Mouse (Mus musculus): ENCODE measurements around the gene Laptm4a.

Gene Laptm4a

DNA sequence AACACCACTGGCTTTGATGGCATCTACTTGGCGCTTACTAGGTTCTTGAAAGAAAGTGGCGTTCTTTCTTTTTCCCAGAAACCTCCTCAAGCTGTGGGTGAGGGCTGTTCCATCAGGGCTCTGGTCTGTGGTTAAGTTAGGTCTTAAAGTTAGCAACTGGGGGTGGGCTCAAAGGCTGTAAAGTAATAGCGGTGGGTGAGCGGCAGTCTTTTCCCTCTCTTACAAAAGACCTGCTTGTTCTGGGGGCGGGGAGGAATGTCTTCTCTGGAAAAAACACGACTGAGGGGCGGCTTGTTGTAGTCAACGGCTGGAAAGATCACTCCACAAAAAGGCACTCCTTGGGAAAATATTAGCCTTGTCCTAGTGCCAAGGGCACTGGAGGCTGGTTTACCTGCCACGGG lies 32.7 kb downstream of the Laptm4a start:
- DNase-seq (ENCODE audit: low read depth, low spot score): no peak

DNA sequence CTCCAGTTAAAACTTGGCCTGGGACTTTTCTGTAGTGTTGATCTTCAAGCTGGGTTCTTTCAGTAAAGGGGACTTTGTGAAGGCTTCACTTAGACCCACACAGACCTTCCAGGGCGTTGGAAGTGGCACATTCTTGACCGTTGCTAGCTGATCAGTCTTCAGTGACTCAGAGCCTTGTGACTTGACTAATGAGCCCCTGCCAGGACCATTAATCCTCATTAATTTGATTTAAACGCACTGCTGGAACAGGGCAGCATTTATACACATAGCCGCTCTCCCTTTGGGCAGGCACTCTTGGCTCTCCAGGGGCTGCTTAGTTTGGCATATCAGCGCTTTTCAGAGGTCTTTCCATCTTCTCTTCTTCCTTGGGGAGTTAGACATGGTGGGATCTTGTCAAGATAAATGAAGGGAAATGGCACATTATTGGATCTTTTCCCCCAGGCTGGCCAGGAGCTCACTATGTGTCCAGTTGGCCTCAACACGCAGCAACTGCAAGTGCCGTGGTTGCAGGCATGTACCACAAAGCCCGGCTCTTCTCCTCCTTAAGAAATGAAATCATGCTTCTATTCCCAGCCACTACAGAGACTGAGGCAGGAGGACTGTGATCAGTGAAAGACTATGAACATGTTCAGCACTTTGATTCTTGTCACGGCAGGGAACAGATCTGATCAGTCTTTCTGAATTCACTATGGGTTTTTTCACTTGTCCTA lies 40.3 kb downstream of the Laptm4a start:
- no peak for DNase-seq (ENCODE audit: low read depth, low spot score)

DNA sequence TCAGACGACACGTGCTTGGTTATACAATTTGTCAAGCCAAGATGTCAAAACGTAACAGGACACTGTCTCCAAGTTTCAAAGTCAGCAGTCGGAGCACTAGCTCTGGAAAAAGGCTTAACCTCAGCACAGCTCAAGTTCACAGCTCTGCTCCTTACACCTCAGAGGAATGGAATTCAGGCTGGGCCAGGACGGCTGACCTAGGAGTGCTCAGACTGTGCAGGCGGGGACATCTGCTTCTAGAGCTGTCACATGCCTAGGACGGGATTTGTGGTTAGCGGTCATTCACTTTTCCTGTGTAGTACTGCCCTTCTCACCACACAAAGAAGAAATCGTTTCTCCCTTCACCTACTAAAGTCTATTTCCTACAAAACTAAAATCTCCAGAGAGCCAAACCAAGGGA lies 48.4 kb downstream of the Laptm4a start:
- DNase-seq (ENCODE audit: low read depth, low spot score): peak; percentile 96

DNA sequence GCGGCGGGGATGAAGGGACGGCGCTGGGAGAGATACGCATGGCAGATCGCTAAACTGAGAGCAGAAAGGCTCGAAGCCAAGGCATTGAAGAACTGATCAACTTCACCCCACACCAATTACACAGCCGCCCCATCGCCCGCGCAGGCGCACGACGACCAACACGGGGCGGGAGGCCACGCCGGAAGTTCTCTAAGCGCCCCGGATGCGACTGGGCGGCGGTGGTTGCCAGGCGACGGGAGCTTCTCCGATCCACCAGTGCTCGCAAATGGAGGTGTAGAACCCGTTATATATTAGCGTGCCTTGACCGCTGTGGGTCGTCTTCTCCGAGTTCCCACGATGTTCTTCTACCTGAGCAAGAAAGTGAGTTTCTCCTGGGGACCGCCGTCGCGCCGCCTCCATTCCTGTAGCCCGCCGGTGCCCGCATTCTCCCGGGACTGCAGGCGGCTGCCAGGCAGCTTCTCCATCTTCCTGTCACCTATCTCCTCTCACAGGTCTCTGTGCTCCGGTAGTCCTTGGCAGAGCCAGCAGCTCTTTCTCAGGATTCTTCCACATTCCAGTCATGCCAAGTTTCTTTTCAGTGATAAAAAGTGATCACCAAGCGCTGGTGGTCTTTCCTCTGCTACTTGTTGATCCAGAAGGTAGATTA lies 52.5 kb downstream of the Laptm4a start, which contains the start of gene Wdr35:
Gene Wdr35, plus strand, starts transcription at position 73 of the 646 bp plus-strand sequence.
- DNase-seq (ENCODE audit: low read depth, low spot score): peak; percentile 81

DNA sequence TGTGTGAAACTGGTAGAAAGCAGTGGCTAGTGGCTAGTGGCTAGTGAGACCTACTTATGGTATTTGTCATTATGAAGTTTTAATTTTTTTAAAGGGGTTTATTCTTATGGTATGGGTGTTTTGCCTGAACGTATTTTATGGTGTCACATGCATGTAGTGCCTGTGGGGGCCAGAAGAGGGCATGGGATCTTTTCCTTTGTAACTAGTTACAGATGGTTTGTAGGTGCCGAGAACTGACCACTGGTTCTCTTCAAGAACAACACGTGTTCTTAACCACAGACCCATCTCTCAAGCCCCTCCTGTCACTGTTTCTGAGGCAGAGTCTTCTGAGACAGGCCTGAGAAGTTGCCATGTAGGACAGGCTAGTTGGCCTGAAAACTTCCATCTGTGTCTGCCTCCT lies 53.6 kb downstream of the Laptm4a start:
- DNase-seq (ENCODE audit: low read depth, low spot score): no peak
